Mouse (Mus musculus) heart, embryonic 10.5 days (tissue): ENCODE data around the gene Snx30. TPM values are rescaled to one million over a fixed set of nuclear protein-coding genes. Genes with fewer than 3 reads are reported as not detected.

Experiments
- DNase-seq: peaks from one replicate; pipeline ENCODE4 v3.0.0-alpha.2; 2017; ENCODE audit warnings: low spot score
- H3K27ac ChIP-seq: fragments of 300-500 bp; sonication (generic); 2 replicates; pipeline ENCODE4 v1.5.1; 2016; ENCODE audit warnings: mild to moderate bottlenecking
- H3K27me3 ChIP-seq: fragments of 300-500 bp; sonication (generic); 2 replicates; pipeline ENCODE4 v1.6.1; 2016; ENCODE audit warnings: mild to moderate bottlenecking; ENCODE audit not compliant: poor library complexity, insufficient read depth, severe bottlenecking
- H3K36me3 ChIP-seq: fragments of 300-500 bp; sonication (generic); 2 replicates; pipeline ENCODE4 v1.6.1; 2016; ENCODE audit warnings: mild to moderate bottlenecking, moderate library complexity
- H3K4me1 ChIP-seq: fragments of 300-500 bp; sonication (generic); 2 replicates; pipeline ENCODE4 v1.6.1; 2016; ENCODE audit warnings: mild to moderate bottlenecking
- H3K4me3 ChIP-seq: fragments of 300-500 bp; sonication (generic); 2 replicates; pipeline ENCODE4 v1.5.1; 2016; ENCODE audit warnings: mild to moderate bottlenecking, moderate library complexity
- H3K9me3 ChIP-seq: fragments of 300-500 bp; sonication (generic); 2 replicates; pipeline ENCODE4 v1.6.1; 2016; ENCODE audit warnings: mild to moderate bottlenecking, moderate library complexity
- WGBS: fragments of 180-500 bp; shearing (Covaris S2); methylation state at CpG from one replicate; pipeline ENCODE4 v1.1.7; 2016; 5-methylcytosine and 5-hydroxymethylcytosine counted together
- polyA plus RNA-seq: library from polyadenylated mRNA; unstranded; fragments of >200 nt; fragmentation: Nextera tagmentation; extraction: Ambion mirVana; gene quantifications from 2 replicates; pipeline ENCODE4 v1.2.1, GENCODE M21; 2016

Gene Snx30
- polyA plus RNA-seq, 1 experiment from 2014 or later, result 8.1 TPM

DNA sequence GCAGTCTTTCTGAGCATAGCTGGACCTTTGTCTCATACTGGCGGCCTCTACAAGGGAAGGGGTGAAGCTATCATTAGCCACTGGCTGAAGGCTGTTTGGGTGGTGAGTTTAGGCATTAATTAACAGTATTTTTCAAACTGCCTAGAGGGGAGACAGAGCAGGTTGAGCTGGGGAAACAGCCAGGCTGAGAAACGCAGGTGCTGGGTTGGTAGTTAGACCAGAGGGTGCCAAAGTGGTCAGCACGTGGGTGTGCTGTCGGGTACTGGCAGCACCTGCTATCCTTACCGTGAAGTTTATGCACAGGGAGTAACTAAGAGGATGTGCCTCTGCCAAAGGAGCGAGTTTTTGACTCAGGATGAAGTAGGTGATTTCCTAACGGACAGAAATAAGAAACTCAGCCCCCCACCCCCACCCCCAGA, 13.4 kb downstream of the Snx30 start:
- Histone ChIP-seq H3K27ac (peak overlapping the region; percentile 47), H3K27me3 (no peaks in the 10 kb centered on the region), H3K4me3 (no peak overlapping the region), H3K4me1 (peaks cover 67% of the 10 kb centered on the region), H3K36me3 (no peaks in the 10 kb centered on the region), H3K9me3 (no peaks in the 10 kb centered on the region)
- 77% methylated on average over 7 of the region's 7 CpGs for WGBS
- DNase-seq, result no peak

GRCm38 (mm10) chr4:59819477-59820022, 13.9 kb downstream of the Snx30 start:
- H3K4me1 ChIP-seq, result peaks cover 63% of the 10 kb centered on the region
- no peaks in the 10 kb centered on the region for H3K36me3 ChIP-seq
- H3K9me3 ChIP-seq, result no peaks in the 10 kb centered on the region
- no peaks in the 10 kb centered on the region for H3K27me3 ChIP-seq
- no peak overlapping the region for H3K4me3 ChIP-seq
- WGBS, result 56% methylated on average over 12 of the region's 12 CpGs
- peak overlapping the region; percentile 47 for H3K27ac ChIP-seq
- no peak for DNase-seq

- no peaks in the 10 kb centered on the region for H3K36me3 ChIP-seq
- no peaks in the 10 kb centered on the region for H3K27me3 ChIP-seq
- H3K4me1 ChIP-seq, result peaks cover 44% of the 10 kb centered on the region
- no peak for DNase-seq
- 93% methylated on average over 1 of the region's 1 CpGs for WGBS
- no peak overlapping the region for H3K4me3 ChIP-seq
- no peaks in the 10 kb centered on the region for H3K9me3 ChIP-seq
- H3K27ac ChIP-seq, result no peak overlapping the region
Measured at GRCm38 (mm10) chr4:59821516-59821915, 15.9 kb downstream of the Snx30 start.

GRCm38 (mm10) chr4:59822119-59822518, 16.5 kb downstream of the Snx30 start:
- 81% methylated on average over 4 of the region's 4 CpGs for WGBS
- H3K4me1 ChIP-seq, result peaks cover 38% of the 10 kb centered on the region
- H3K9me3 ChIP-seq, result no peaks in the 10 kb centered on the region
- no peaks in the 10 kb centered on the region for H3K27me3 ChIP-seq
- no peaks in the 10 kb centered on the region for H3K36me3 ChIP-seq
- no peak for DNase-seq
- no peak overlapping the region for H3K27ac ChIP-seq
- no peak overlapping the region for H3K4me3 ChIP-seq

DNA sequence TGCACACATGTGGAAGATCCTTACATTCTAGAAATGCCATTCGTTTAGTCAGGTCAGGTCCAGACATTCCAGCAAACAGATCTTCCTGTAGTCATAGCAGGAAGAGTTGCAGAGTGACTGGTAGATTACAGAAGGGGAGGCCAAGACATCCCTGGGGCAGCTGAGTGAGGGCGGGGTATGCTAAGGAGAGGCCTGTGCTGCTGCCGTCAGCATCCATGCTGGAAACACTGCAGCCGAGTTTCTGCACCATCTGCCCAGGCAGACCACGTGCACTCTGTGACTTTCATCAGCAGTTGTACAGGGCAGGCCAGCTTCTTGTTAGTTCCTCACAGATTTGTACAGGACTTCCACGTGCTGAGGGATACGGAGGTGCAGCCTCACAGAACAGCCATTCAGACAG, 17.8 kb downstream of the Snx30 start:
- no peak overlapping the region for H3K4me3 ChIP-seq
- peaks cover 27% of the 10 kb centered on the region for H3K4me1 ChIP-seq
- H3K27ac ChIP-seq, result no peak overlapping the region
- WGBS, result 37% methylated on average over 7 of the region's 7 CpGs
- no peaks in the 10 kb centered on the region for H3K27me3 ChIP-seq
- DNase-seq, result no peak
- no peaks in the 10 kb centered on the region for H3K9me3 ChIP-seq
- H3K36me3 ChIP-seq, result no peaks in the 10 kb centered on the region

DNA sequence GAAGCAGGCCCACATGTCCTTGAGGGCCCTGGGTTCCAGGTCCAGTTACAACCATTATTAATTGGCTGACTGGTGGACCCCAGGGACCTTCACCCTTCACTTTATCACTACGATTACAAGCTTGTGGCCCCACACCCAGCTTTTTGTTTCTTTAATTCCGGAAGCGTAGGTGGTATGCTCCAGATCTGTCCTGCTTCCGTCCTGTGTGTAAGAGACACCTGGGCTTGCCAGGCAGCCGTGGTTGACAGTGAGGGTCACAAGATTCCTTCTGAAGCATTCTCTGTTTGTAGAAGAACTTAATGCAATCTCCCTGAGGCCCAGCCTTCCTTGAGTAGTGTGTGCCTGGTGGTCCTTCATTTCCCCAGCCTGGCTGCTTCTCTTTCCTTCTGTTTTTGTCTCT, 19.2 kb downstream of the Snx30 start:
- DNase-seq, result no peak
- Histone ChIP-seq H3K27ac (no peak overlapping the region), H3K9me3 (no peaks in the 10 kb centered on the region), H3K4me1 (peaks cover 14% of the 10 kb centered on the region), H3K36me3 (no peaks in the 10 kb centered on the region), H3K4me3 (no peak overlapping the region), H3K27me3 (no peaks in the 10 kb centered on the region)
- WGBS, result 81% methylated on average over 5 of the region's 5 CpGs

- H3K27me3 ChIP-seq, result no peaks in the 10 kb centered on the region
- DNase-seq, result no peak
- 79% methylated on average over 6 of the region's 6 CpGs for WGBS
- no peaks in the 10 kb centered on the region for H3K36me3 ChIP-seq
- peaks cover 12% of the 10 kb centered on the region for H3K4me1 ChIP-seq
- no peak overlapping the region for H3K4me3 ChIP-seq
- H3K27ac ChIP-seq, result no peak overlapping the region
- H3K9me3 ChIP-seq, result no peaks in the 10 kb centered on the region
Measured at GRCm38 (mm10) chr4:59825634-59826033, 20.0 kb downstream of the Snx30 start.

DNA sequence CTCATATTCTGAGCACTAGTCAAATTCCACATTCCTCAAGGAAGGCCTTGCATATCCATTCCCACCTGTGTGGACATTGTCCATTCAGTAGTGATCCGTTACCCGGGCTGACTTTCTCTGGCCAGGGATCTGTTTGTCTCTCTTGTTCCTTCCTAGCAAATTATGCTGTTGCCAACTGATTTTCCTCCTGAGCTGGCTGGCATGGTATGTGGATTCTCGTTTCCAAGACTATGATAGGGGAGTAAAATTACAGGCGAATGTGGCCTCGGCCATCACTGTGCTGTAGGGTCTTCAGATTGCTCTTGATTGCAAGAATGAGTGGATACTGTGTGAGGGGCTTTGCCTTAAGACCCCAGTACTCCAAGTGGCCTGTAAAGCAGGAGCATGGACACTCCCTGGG, 20.7 kb downstream of the Snx30 start:
- DNase-seq, result no peak
- Histone ChIP-seq H3K4me3 (no peak overlapping the region), H3K27ac (no peak overlapping the region), H3K27me3 (no peaks in the 10 kb centered on the region), H3K36me3 (no peaks in the 10 kb centered on the region), H3K9me3 (no peaks in the 10 kb centered on the region), H3K4me1 (peaks cover 12% of the 10 kb centered on the region)
- 88% methylated on average over 5 of the region's 5 CpGs for WGBS

- Histone ChIP-seq H3K4me1 (peaks cover 1% of the 10 kb centered on the region; the same call in 1 of the 2 replicates), H3K27ac (no peak overlapping the region), H3K27me3 (no peaks in the 10 kb centered on the region), H3K36me3 (no peaks in the 10 kb centered on the region), H3K9me3 (no peaks in the 10 kb centered on the region), H3K4me3 (no peak overlapping the region)
- 83% methylated on average over 4 of the region's 4 CpGs for WGBS
- DNase-seq, result no peak
Measured at GRCm38 (mm10) chr4:59829072-59829471, 23.4 kb downstream of the Snx30 start.

GRCm38 (mm10) chr4:59831038-59831437, 25.4 kb downstream of the Snx30 start:
- no peak overlapping the region for H3K27ac ChIP-seq

GRCm38 (mm10) chr4:59832810-59833209, 27.2 kb downstream of the Snx30 start:
- 60% methylated on average over 6 of the region's 6 CpGs for WGBS
- H3K27ac ChIP-seq, result no peak overlapping the region
- H3K4me3 ChIP-seq, result no peak overlapping the region
- peaks cover 5% of the 10 kb centered on the region for H3K4me1 ChIP-seq
- H3K36me3 ChIP-seq, result peaks cover 10% of the 10 kb centered on the region; the same call in 1 of the 2 replicates
- H3K27me3 ChIP-seq, result no peaks in the 10 kb centered on the region
- DNase-seq, result no peak
- H3K9me3 ChIP-seq, result no peaks in the 10 kb centered on the region

More at GRCm38 (mm10) chr4:59831038-59831437, 25.4 kb downstream of the Snx30 start:
- no peak overlapping the region for H3K4me3 ChIP-seq
- DNase-seq, result no peak
- H3K4me1 ChIP-seq, result no peaks in the 10 kb centered on the region
- peaks cover 10% of the 10 kb centered on the region; the same call in 1 of the 2 replicates for H3K36me3 ChIP-seq
- no peaks in the 10 kb centered on the region for H3K27me3 ChIP-seq
- H3K9me3 ChIP-seq, result no peaks in the 10 kb centered on the region
- WGBS, result 82% methylated on average over 5 of the region's 5 CpGs

DNA sequence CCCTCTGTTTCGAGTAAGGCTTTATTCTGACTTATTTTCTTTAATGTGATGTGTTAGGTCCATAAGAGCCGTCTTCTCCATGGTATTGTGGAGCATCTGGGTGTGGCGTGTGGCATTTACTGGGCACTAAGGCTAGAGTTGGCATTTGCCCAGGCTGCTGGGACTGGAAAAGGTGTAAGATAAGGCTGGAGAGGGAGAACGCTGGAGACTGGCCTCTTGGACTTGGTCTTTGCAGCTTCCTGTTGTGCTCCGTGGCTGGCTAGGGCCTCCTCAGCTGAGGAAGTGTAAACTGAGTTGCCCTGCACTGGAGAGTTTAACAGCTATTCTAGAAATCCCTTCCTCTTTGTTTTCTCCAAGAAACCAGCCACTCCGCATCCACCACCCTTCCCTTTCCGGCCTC, 32.0 kb downstream of the Snx30 start:
- H3K36me3 ChIP-seq, result peaks cover 10% of the 10 kb centered on the region; the same call in 1 of the 2 replicates

GRCm38 (mm10) chr4:59844460-59845244, 39.0 kb downstream of the Snx30 start:
- no peak for DNase-seq
- H3K27me3 ChIP-seq, result no peaks in the 10 kb centered on the region
- H3K36me3 ChIP-seq, result peaks cover 18% of the 10 kb centered on the region
- H3K4me3 ChIP-seq, result no peak overlapping the region
- H3K27ac ChIP-seq, result no peak overlapping the region
- H3K9me3 ChIP-seq, result no peaks in the 10 kb centered on the region
- 85% methylated on average over 15 of the region's 15 CpGs for WGBS
- H3K4me1 ChIP-seq, result peaks cover 19% of the 10 kb centered on the region; the same call in 1 of the 2 replicates

More for the DNA sequence above, 32.0 kb downstream of the Snx30 start:
- Histone ChIP-seq H3K4me3 (no peak overlapping the region), H3K9me3 (no peaks in the 10 kb centered on the region), H3K27ac (no peak overlapping the region), H3K4me1 (peaks cover 23% of the 10 kb centered on the region), H3K27me3 (no peaks in the 10 kb centered on the region)
- WGBS, result 57% methylated on average over 7 of the region's 7 CpGs
- no peak for DNase-seq
